Mouse (Mus musculus) splenic B cell, adult 2 months (primary cell): ENCODE data around the gene Cbx5.

Source experiments
- DNase-seq: peaks from one replicate; pipeline ENCODE4 v3.0.0-alpha.2; 2011; ENCODE audit warnings: low read depth, low spot score
- H3K27me3 ChIP-seq: 2 replicates; pipeline ENCODE4 v1.6.1; 2012; ENCODE audit warnings: mild to moderate bottlenecking, low read length, moderate library complexity, mixed read lengths; ENCODE audit not compliant: control insufficient read depth, poor library complexity, insufficient read depth, severe bottlenecking
- H3K36me3 ChIP-seq: 2 replicates; pipeline ENCODE4 v1.6.1; 2012; ENCODE audit warnings: mild to moderate bottlenecking, low read length, moderate library complexity, mixed read lengths; ENCODE audit not compliant: control insufficient read depth, poor library complexity, insufficient read depth, severe bottlenecking

Cbx5 gene

DNA sequence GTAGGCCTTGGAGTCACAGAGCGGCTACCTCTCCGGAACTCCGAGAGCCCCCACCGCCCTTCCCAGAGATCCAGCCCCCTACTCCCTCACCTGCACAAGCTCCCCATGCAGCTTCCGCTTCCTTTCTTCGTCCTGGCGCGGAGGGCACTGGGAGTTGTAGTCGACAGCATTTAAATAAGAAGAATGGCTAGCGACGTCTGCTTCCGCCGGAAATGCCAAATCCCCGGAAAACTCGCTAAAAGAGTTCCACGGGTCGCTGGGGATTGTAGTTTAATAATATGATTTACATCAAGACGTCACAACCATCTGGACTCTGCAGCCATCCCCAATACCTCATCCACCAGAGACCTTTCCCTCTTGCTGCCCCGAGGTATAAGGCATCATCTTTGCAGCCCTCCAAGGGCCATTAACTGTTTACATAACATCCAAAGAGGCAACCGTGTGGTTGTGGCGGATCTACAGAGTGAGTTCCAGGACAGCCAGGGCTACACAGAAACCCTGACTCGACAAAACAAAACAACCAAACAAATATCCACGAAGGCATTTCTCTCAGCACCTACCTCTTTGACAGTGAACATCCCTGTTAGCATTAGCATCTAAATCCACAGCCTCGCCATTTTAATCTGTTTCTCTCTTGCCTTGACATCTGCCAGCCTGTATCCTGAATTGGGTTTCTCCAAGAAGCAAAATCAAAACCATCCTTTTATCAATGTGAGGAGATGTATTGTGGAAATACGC lies 76.3 kb downstream of the Cbx5 start:
- peak; percentile 91 for DNase-seq
- Histone ChIP-seq H3K36me3 (0 out of 2 replicates have a peak, but pooled peaks cover 1% of the 10 kb centered on the region), H3K27me3 (no peaks in the 10 kb centered on the region)

DNA sequence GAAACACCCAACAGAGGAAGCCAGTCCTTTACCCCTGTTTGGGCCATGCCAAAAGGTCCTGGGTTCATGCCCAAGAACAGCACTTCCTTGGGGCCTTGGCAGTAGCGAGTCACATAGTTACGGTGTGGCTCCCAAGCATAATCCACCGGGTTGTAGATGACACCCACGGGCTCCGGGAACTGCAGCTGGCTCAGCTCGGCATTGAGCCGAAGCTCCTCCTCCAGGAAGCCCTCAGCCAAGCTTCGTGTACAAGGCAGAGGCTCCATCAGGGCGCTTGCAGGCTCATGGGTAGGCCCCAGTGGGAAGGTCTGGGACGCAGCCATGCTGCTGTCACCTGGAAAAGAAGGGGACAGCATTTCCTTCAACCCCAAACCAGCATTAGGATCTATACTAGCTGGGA lies 82.0 kb downstream of the Cbx5 start:
- no peak for DNase-seq
- no peaks in the 10 kb centered on the region for H3K27me3 ChIP-seq

DNA sequence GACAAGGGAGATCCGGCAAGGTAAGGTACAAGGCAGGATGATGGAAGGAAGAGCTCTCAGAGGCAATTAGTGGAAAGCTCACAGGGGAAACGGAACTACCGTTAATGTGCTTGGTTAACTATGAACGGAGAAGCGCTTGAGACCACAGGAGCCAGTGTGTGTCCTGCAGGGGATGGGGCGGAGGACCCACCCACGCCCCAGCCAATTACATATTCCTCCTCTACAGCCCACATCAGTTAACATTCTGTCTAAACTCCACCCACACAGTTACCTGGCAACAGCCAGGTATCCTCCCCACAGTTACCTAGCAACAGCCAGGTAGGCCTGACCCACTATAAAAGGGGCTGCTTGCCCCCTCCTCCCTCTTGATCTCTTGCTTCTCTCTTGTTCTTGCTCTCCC lies 82.7 kb downstream of the Cbx5 start:
- no peaks in the 10 kb centered on the region for H3K27me3 ChIP-seq
- DNase-seq, result no peak
- H3K36me3 ChIP-seq, result peaks cover 1% of the 10 kb centered on the region

More for the DNA sequence above, 82.0 kb downstream of the Cbx5 start:
- peaks cover 1% of the 10 kb centered on the region for H3K36me3 ChIP-seq

DNA sequence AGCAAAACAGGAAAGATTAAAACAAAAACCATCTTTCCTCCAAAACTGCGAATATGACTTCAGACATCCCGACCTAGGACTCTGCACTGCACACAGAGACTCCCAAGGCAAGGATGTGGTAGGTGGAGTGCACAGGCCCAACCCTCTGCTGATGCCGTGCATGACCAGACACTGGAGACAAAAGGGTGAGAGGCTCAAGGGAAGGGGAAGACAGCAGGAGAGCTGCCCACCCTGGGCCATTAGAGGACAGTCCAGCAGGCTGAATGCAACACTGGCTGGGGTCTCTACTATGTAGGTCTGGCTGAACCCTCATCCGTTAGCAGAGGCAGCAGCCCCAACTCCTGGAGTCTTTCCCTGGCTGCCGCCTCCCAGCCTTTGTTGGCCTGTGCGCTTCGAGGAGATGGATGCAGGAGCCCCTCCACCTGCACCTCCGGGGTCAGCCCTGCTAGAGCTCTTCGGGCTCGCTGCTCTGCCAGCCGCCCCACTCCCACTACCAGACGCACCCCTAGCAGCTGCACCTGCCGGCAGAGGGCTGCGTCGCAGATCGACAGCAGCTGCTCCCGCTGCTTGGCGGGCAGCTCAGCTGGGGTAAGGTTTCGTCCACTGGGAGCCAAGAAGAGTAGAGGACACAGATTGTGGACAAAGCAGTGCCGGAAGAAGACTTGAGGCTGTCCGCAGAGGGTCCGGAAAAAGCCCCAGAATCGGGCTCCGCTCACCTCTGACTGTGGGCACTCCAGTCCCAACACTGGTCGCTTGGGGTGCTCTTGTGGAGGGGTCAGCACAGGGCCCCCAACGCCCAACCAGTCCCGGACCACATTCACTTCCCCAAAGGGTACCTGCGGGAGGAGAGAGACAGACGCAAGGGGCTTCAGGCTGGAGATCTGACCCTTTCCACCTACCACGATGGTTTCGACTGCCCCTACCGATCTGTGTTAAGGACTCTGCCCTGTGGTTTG lies 84.0 kb downstream of the Cbx5 start:
- Histone ChIP-seq H3K27me3 (no peaks in the 10 kb centered on the region), H3K36me3 (no peaks in the 10 kb centered on the region; the same call in none of the 2 replicates)
- DNase-seq, result no peak

DNA sequence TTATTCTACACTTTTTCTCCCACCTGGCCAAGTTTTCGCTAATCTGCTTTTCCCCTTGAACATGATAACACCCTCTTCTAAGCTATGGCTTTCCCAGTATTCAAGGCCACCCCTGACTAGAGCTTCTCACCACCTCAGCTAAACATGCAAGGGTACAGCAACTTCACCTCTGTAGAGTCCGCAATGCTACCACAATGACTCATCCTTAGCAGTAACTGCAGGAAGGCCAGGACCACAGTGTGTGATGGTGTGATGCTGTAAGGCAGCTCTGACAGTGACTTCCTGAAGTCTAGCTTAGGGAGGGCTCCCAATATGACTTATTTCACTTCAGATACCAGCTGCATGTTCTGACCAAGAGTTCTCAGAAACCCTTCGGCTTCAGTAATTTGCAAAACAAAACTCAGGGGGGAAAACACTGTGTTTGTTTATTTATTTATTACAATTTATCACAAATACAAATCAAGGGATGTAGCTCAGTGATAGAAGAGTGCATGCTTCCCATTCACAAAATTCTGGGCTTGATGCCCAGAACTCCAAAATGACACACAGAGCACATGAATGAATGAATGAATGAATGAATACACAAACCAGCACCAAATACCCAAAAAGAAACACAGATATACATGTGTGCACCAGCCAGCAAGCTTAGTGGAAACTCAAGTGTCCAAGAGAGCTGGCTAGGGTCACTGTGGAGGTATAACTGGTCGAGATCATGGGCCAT lies 86.6 kb downstream of the Cbx5 start:
- Histone ChIP-seq H3K36me3 (no peaks in the 10 kb centered on the region; the same call in none of the 2 replicates), H3K27me3 (0 out of 2 replicates have a peak, but pooled peaks cover 2% of the 10 kb centered on the region)
- DNase-seq, result no peak

DNA sequence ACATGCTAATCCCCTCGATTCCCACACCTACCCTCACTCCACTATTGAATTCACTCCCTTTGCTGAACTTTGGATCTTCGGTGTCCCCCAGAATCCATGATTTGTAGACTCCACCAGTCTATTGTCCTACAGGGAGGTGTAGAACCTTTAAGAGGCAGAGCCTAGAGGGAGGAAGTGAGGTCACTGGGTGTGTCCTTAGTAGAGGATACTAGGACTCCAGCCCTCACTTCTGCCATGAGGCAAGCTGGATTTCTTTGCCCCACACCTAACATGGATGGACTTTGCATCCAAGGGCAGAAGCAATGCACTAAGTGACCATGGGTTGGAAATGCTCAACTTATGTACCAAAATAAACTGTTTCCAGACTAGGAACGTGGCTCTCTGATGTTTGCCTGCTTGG lies 87.2 kb downstream of the Cbx5 start:
- peaks cover 2% of the 10 kb centered on the region; the same call in 1 of the 2 replicates for H3K27me3 ChIP-seq
- no peak for DNase-seq
- no peaks in the 10 kb centered on the region; the same call in none of the 2 replicates for H3K36me3 ChIP-seq

DNA sequence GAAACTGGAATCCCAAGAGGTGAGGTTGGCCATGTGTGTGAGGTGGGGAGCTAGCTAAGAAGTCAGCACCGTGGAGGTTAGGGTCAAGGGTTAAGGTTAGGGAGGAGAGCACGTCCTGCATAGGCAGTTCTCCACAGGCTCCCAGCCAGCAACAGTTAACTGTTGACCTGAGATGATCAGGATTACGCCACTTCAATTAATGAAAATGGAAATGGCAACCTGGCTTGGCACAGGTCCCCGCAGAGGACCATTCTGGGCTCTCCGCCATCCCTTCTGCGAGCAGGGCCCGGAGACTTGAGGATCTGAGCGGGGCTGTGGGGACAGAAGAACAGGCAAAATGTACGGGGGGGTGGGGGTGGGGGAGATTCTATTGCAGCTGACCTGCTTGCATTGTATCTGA lies 91.8 kb downstream of the Cbx5 start:
- peaks cover 2% of the 10 kb centered on the region for H3K27me3 ChIP-seq
- DNase-seq, result no peak
- no peaks in the 10 kb centered on the region for H3K36me3 ChIP-seq

DNA sequence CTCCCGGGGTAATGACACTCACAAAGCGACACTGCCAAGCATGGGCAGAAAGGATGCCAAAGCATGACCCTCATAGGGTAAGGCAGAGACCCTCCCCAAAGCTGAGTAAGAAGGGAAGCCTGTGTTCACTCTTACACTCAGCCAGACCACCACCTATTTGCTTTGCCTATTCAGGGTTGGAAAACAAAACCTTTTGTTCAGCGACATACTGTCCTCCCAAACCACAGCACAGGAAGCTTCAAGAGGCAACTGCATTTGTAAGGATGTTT lies 92.3 kb downstream of the Cbx5 start:
- H3K36me3 ChIP-seq, result no peaks in the 10 kb centered on the region
- peaks cover 2% of the 10 kb centered on the region for H3K27me3 ChIP-seq
- no peak for DNase-seq

DNA sequence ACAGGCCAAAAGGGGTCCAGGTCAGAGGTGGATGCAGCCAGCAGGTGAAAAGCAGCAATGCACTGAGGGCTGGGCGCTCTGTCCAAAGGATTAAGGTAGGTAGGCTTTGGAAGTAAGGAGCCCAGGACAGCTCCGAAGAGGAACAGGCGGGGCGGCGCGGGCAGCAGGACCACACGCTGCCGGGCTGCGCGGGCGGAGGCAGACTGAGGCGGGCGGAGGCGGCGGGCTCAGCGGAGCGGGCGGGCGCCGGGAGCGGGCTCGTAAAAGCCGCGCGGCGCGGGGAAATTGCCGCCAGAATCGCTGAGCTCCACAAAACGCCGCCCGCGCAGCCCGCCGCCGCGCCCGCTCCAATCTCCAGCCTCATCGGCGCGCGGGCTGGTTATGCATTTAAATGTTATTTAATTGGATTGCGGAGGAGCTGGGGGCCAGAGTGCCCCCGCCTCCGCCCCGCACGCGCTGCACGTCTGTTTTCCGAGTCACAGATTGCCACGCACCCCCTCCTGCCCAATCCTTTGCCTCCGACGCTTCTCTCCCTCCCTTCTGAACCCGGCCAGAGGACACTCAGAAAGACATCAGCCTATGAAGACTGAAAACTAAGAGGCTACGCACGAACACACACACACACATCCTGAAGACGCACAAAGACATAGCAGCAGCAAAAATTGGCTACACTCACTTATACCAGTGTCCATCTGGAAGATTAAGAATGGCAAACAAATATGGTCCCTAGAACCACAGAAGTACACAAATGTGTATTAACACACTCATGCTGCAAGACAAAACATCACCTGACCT lies 92.8 kb downstream of the Cbx5 start:
- Histone ChIP-seq H3K36me3 (no peaks in the 10 kb centered on the region), H3K27me3 (peaks cover 2% of the 10 kb centered on the region)
- DNase-seq, result no peak

DNA sequence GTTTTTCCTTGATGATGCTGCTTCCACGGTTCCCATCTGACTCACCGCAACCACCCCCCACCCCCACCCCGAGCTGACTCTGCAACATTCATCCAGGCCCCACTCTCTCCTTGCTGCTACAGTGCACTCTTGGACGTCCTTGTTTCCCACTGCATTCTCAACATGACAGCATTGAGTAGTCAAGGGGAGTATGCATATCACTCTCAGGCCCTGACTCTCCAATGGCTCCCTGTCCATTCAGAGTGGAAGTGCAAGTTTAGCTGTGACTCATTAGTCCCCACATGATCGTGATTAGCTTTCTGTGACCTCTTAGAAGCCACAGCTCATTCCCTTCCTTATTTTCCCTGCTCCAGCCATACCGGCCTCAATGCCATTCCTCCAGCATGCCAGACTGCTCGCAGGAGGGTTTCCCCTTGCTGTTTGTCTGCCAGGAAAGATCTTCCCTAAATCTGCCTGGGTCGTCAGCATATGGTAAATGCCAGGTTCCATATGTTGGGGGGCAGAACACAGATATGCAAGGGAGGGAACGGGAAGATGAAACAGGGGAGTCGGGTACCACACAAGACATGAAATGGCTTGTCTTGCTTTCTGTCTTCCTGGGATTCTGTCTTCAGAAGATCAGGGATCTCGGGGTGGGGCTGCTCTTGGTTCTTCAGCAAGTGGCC lies 93.8 kb downstream of the Cbx5 start:
- Histone ChIP-seq H3K27me3 (peaks cover 2% of the 10 kb centered on the region), H3K36me3 (no peaks in the 10 kb centered on the region)
- DNase-seq, result no peak

DNA sequence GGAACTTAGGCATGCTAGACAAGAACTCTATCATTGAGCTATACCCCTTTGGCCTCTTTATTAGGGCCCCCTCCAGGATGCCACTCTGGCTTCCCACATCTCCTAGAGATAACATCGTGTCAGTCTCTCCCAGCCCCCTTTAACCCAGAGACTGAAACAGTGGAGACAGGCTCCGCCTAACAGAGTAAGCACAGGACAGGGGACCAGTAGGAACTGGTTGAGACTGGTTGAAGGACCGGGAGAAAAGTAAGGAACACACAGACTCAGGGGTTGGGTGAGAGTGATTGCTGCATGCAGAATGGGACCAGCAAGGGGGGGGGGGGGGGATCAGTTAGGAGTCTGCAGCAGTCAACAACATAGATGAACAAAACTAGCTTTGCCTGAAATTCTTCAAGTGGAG lies 95.4 kb downstream of the Cbx5 start:
- Histone ChIP-seq H3K27me3 (peaks cover 2% of the 10 kb centered on the region), H3K36me3 (no peaks in the 10 kb centered on the region)
- no peak for DNase-seq
